Mouse (Mus musculus) spleen, adult 2 months (tissue): ENCODE measurements around the gene Cuta.

ENCODE experiments used
- CTCF ChIP-seq: fragments of 200-500 bp; IDR thresholded peaks from 2 replicates; pipeline ENCODE4 v1.5.1; 2011; ENCODE audit warnings: mild to moderate bottlenecking, inconsistent platforms; ENCODE audit not compliant: insufficient read depth, insufficient read length, insufficient replicate concordance; ENCODE audit errors: extremely low read depth
- POLR2A ChIP-seq: fragments of 200-500 bp; IDR thresholded peaks from 2 replicates; pipeline ENCODE4 v1.6.1; 2011; ENCODE audit warnings: low read depth, low read length, inconsistent platforms

GRCm38 (mm10) chr17:26958880-26959279 is 19.5 kb upstream of the Cuta start:
- no peak for TF ChIP-seq CTCF
- no peak for TF ChIP-seq POLR2A
